24 mouse cellular contexts compared by ENCODE assay signal in genomic region chr19:17361181-17361580, GRCm38 (mm10). TPM values are rescaled to one million over a fixed set of nuclear protein-coding genes. Genes with fewer than 3 reads are reported as not detected.
DNase-seq lines count a peak whose midpoint lies in the region; ATAC-seq and TF ChIP-seq lines count a peak whose summit lies in the region.
"Had no signal": no experiment of that assay in that cellular context is flagged by ENCODE, and none has a peak within 500 bp of the region (broad histone marks: within the 10 kb centered on the region; RNA-seq: fewer than 3 reads in every experiment).

No protein-coding gene starts in this region.

- no peaks in the 10 kb centered on the region for H3K36me3 ChIP-seq in G1E (replicated peaks)
- H3K36me3 ChIP-seq in liver, embryonic 12.5 days, result no peaks in the 10 kb centered on the region
- H3K36me3 ChIP-seq in hindbrain, embryonic 12.5 days, result no peaks in the 10 kb centered on the region
- no peaks in the 10 kb centered on the region for H3K36me3 ChIP-seq in embryonic facial prominence, embryonic 10.5 days (replicated peaks)
- H3K36me3 ChIP-seq in midbrain, embryonic 15.5 days (replicated peaks), result no peaks in the 10 kb centered on the region
- H3K36me3 ChIP-seq: forebrain, embryonic 15.5 days; heart, embryonic 12.5 days; hindbrain, embryonic 15.5 days; limb, embryonic 15.5 days; midbrain, embryonic 12.5 days; neural tube, embryonic 12.5 days had no signal

- peak overlapping the region; percentile 66 for H3K27ac ChIP-seq in liver, embryonic 12.5 days
- no peak overlapping the region for H3K27ac ChIP-seq in hindbrain, embryonic 12.5 days
- no peak overlapping the region for H3K27ac ChIP-seq in embryonic facial prominence, embryonic 10.5 days (replicated peaks)
- H3K27ac ChIP-seq in midbrain, embryonic 15.5 days, result no peak overlapping the region
- H3K27ac ChIP-seq: forebrain, embryonic 15.5 days; hindbrain, embryonic 15.5 days; kidney, postnatal 0 days; limb, embryonic 15.5 days; midbrain, embryonic 12.5 days; neural tube, embryonic 12.5 days had no signal

- H3K4me1 ChIP-seq in G1E (ENCODE audit: insufficient read depth, low read depth, low read length), result peaks cover 64% of the 10 kb centered on the region
- peaks cover 61% of the 10 kb centered on the region for H3K4me1 ChIP-seq in liver, embryonic 12.5 days
- H3K4me1 ChIP-seq in hindbrain, embryonic 12.5 days, result peaks cover 5% of the 10 kb centered on the region
- peaks cover 5% of the 10 kb centered on the region for H3K4me1 ChIP-seq in embryonic facial prominence, embryonic 10.5 days
- H3K4me1 ChIP-seq in midbrain, embryonic 15.5 days, result peaks cover 5% of the 10 kb centered on the region

- DNase-seq in G1E (ENCODE audit: low spot score), result peak; percentile 29
- peak; percentile 26 for DNase-seq in c-Kit-positive CD71-positive TER-119-positive erythroid progenitor cells, embryonic 14.5 days (ENCODE audit: low spot score)
- no peak for DNase-seq in embryonic facial prominence, embryonic 10.5 days (ENCODE audit: low spot score)
- no peak for DNase-seq in gastrocnemius, postnatal 36 days
- DNase-seq: adrenal gland, postnatal 14 days; cerebellum, adult 2 months; heart, postnatal 14 days; kidney, adult 18-20 months; layer of hippocampus, postnatal 36 days; lung, postnatal 14 days; thymus, postnatal 14 days had no signal

- TF ChIP-seq CTCF in G1E (IDR thresholded peaks at IDR 0.05; ENCODE audit: low read depth, low read length), result no peak

- 13% methylated on average over 2 of the region's 2 CpGs for WGBS in liver, embryonic 12.5 days (ENCODE audit: insufficient replicate concordance)
- WGBS in hindbrain, embryonic 12.5 days, result 83% methylated on average over 2 of the region's 2 CpGs
- 76% methylated on average over 2 of the region's 2 CpGs for WGBS in embryonic facial prominence, embryonic 10.5 days
- WGBS in midbrain, embryonic 15.5 days, result 75% methylated on average over 2 of the region's 2 CpGs

- H3K9ac ChIP-seq in liver, embryonic 12.5 days, result 0 out of 2 replicates have a peak overlapping the region, but pooled peaks have one; percentile 33
- no peak overlapping the region for H3K9ac ChIP-seq in hindbrain, embryonic 12.5 days
- no peak overlapping the region for H3K9ac ChIP-seq in midbrain, embryonic 15.5 days
- H3K9ac ChIP-seq: forebrain, embryonic 15.5 days; heart, embryonic 12.5 days; hindbrain, embryonic 15.5 days; limb, embryonic 15.5 days; midbrain, embryonic 12.5 days; neural tube, embryonic 12.5 days had no signal

- intact Hi-C loops in gastrocnemius, postnatal 36 days (cut with DNase I), result no loop called here

- ATAC-seq in G1E (ENCODE audit: extremely low read depth, insufficient number of reproducible peaks, low FRiP score, poor library complexity, severe bottlenecking), result peak; percentile 58
- ATAC-seq in liver, embryonic 12.5 days, result peak; percentile 60
- ATAC-seq in megakaryocyte, adult 5-6 weeks (ENCODE audit: poor library complexity, severe bottlenecking), result peak; percentile 23; the same call in 1 of the 2 replicates
- ATAC-seq in hindbrain, embryonic 12.5 days (ENCODE audit: low FRiP score), result no peak
- no peak for ATAC-seq in midbrain, embryonic 15.5 days (replicated peaks)
- ATAC-seq: activated CD4-positive, CD25-positive, alpha-beta regulatory T cell, adult 4 months; forebrain, embryonic 15.5 days had no signal

- H3K27me3 ChIP-seq in G1E (ENCODE audit: insufficient read depth, low read length), result no peaks in the 10 kb centered on the region
- no peaks in the 10 kb centered on the region for H3K27me3 ChIP-seq in liver, embryonic 12.5 days (replicated peaks)
- H3K27me3 ChIP-seq in hindbrain, embryonic 12.5 days, result peaks cover 5% of the 10 kb centered on the region
- H3K27me3 ChIP-seq in embryonic facial prominence, embryonic 10.5 days (replicated peaks; ENCODE audit: low read depth, poor library complexity, severe bottlenecking), result peaks cover 16% of the 10 kb centered on the region
- H3K27me3 ChIP-seq in midbrain, embryonic 15.5 days (replicated peaks), result peaks cover 12% of the 10 kb centered on the region
- H3K27me3 ChIP-seq: limb, embryonic 15.5 days had no signal

- no peaks in the 10 kb centered on the region for H3K9me3 ChIP-seq in G1E (replicated peaks)
- no peaks in the 10 kb centered on the region for H3K9me3 ChIP-seq in liver, embryonic 12.5 days (replicated peaks)
- no peaks in the 10 kb centered on the region for H3K9me3 ChIP-seq in hindbrain, embryonic 12.5 days (replicated peaks)
- H3K9me3 ChIP-seq in embryonic facial prominence, embryonic 10.5 days, result no peaks in the 10 kb centered on the region
- H3K9me3 ChIP-seq in midbrain, embryonic 15.5 days, result no peaks in the 10 kb centered on the region
- H3K9me3 ChIP-seq: forebrain, embryonic 15.5 days; heart, embryonic 12.5 days; hindbrain, embryonic 15.5 days; limb, embryonic 15.5 days; midbrain, embryonic 12.5 days; neural tube, embryonic 12.5 days had no signal

- H3K4me2 ChIP-seq in liver, embryonic 12.5 days, result no peak overlapping the region
- no peak overlapping the region for H3K4me2 ChIP-seq in hindbrain, embryonic 12.5 days (replicated peaks)
- H3K4me2 ChIP-seq in midbrain, embryonic 15.5 days, result no peak overlapping the region
- H3K4me2 ChIP-seq: forebrain, embryonic 15.5 days; heart, embryonic 12.5 days; hindbrain, embryonic 15.5 days; limb, embryonic 15.5 days; midbrain, embryonic 12.5 days; neural tube, embryonic 12.5 days had no signal

- H3K4me3 ChIP-seq in G1E (ENCODE audit: low read depth, low read length), result peak overlapping the region; percentile 20; the same call in 1 of the 2 replicates
- H3K4me3 ChIP-seq in liver, embryonic 12.5 days, result no peak overlapping the region
- no peak overlapping the region for H3K4me3 ChIP-seq in hindbrain, embryonic 12.5 days
- no peak overlapping the region for H3K4me3 ChIP-seq in embryonic facial prominence, embryonic 10.5 days
- H3K4me3 ChIP-seq in midbrain, embryonic 15.5 days, result no peak overlapping the region
- H3K4me3 ChIP-seq: erythroblast, embryonic 14.5 days; forebrain, embryonic 15.5 days; heart, embryonic 12.5 days; hindbrain, embryonic 15.5 days; limb, embryonic 15.5 days; midbrain, embryonic 12.5 days; neural tube, embryonic 12.5 days had no signal

RNA-seq across cellular contexts. Expression of gene Gcnt1, which starts 11.5 kb away (rescaled TPM):
- total RNA-seq in G1E (2014; fragmentation: Nextera tagmentation) (182 and 209 TPM in 2 replicates), G1E (2017) (153 and 176 TPM in 2 replicates)
- polyA plus RNA-seq in G1E (2012), result 1.9 and 2.8 TPM in 2 replicates
- polyA plus RNA-seq in liver, embryonic 12.5 days (2016; fragmentation: Nextera tagmentation; extraction: Ambion mirVana), result 25.2 and 25.9 TPM in 2 replicates
- total RNA-seq in megakaryocyte, adult 5-6 weeks (2015), result 44.5 and 46.8 TPM in 2 replicates
- total RNA-seq in megakaryocyte, adult 5-6 weeks (2017), result 45.1 and 51.0 TPM in 2 replicates
- polyA plus RNA-seq in hindbrain, embryonic 12.5 days (2016; fragmentation: Nextera tagmentation; extraction: Ambion mirVana), result 6.9 and 7.6 TPM in 2 replicates
- 3.0 and 3.7 TPM in 2 replicates for polyA plus RNA-seq in embryonic facial prominence, embryonic 10.5 days (2016; fragmentation: Nextera tagmentation; extraction: Ambion mirVana)
- 0.45 and 0.59 TPM in 2 replicates for polyA plus RNA-seq in midbrain, embryonic 15.5 days (2015; fragmentation: Nextera tagmentation; extraction: Ambion mirVana)
- under 1 TPM; 0.39 to 0.48 TPM for total RNA-seq in gastrocnemius, postnatal 36 days (2021)

RNA-seq across cellular contexts. Expression of gene Rfk, which starts 32.7 kb away (rescaled TPM):
- total RNA-seq in G1E (2014; fragmentation: Nextera tagmentation), result 112 and 154 TPM in 2 replicates
- 46.9 TPM in 2 replicates for total RNA-seq in G1E (2017)
- polyA plus RNA-seq in G1E (2012), result 36.2 and 46.2 TPM in 2 replicates
- 79.8 and 85.5 TPM in 2 replicates for polyA plus RNA-seq in liver, embryonic 12.5 days (2016; fragmentation: Nextera tagmentation; extraction: Ambion mirVana)
- 70.7 and 70.8 TPM in 2 replicates for total RNA-seq in megakaryocyte, adult 5-6 weeks (2015)
- total RNA-seq in megakaryocyte, adult 5-6 weeks (2017), result 24.0 and 26.4 TPM in 2 replicates
- polyA plus RNA-seq in hindbrain, embryonic 12.5 days (2016; fragmentation: Nextera tagmentation; extraction: Ambion mirVana), result 89.0 and 93.8 TPM in 2 replicates
- 62.1 and 69.7 TPM in 2 replicates for polyA plus RNA-seq in embryonic facial prominence, embryonic 10.5 days (2016; fragmentation: Nextera tagmentation; extraction: Ambion mirVana)
- polyA plus RNA-seq in midbrain, embryonic 15.5 days (2015; fragmentation: Nextera tagmentation; extraction: Ambion mirVana), result 63.6 and 72.6 TPM in 2 replicates
- 10 to 100 TPM; 60.5 to 64.7 TPM for total RNA-seq in gastrocnemius, postnatal 36 days (2021)

Comparison
In these comparisons a context has a peak if more than half of its experiments do, and no peak if none do; other contexts are left out.
1. ATAC-seq: peak in G1E (single experiment), liver, embryonic 12.5 days (single experiment) and megakaryocyte, adult 5-6 weeks (single experiment); none in hindbrain, embryonic 12.5 days (single experiment) and midbrain, embryonic 15.5 days (single experiment).
2. DNase-seq: peak in G1E (single experiment) and c-Kit-positive CD71-positive TER-119-positive erythroid progenitor cells, embryonic 14.5 days (single experiment); none in embryonic facial prominence, embryonic 10.5 days (single experiment) and gastrocnemius, postnatal 36 days (0 of 2).